Mouse (Mus musculus): ENCODE results near the gene Rere. TPM values are rescaled to one million over a fixed set of nuclear protein-coding genes. Genes with fewer than 3 reads are reported as not detected.

Rere gene
- polyA plus RNA-seq, 1 experiment = 58.8 TPM

- Histone ChIP-seq H3K36me3 (ENCODE audit: control insufficient read depth, insufficient read depth, low read length) (no peaks in the 10 kb centered on the region), H3K4me3 (ENCODE audit: insufficient read depth, low read depth, low read length) (no peak overlapping the region)
Measured at GRCm38 (mm10) chr4:150373111-150374109, 92.0 kb downstream of the Rere start.

GRCm38 (mm10) chr4:150374651-150375447 lies 93.4 kb downstream of the Rere start:
- Histone ChIP-seq H3K27me3 (replicated peaks; ENCODE audit: control insufficient read depth, insufficient read depth, low read length) (no peaks in the 10 kb centered on the region), H3K36me3 (ENCODE audit: control insufficient read depth, insufficient read depth, low read length) (no peaks in the 10 kb centered on the region), H3K27ac (ENCODE audit: insufficient read depth, low read depth, low read length) (no peak overlapping the region), H3K4me1 (ENCODE audit: control insufficient read depth, insufficient read depth, low read length) (peaks cover 33% of the 10 kb centered on the region), H3K4me3 (ENCODE audit: insufficient read depth, low read depth, low read length) (no peak overlapping the region)
- no peak for DNase-seq
- 30% methylated on average over 9 of the region's 9 CpGs for WGBS
- TF ChIP-seq POLR2A (IDR thresholded peaks at IDR 0.05; ENCODE audit: low read depth, low read length) = no peak
- TF ChIP-seq CTCF (conservative IDR thresholded peaks at IDR 0.05; ENCODE audit: insufficient read depth, insufficient read length, low read depth, low read length) = no peak

More at GRCm38 (mm10) chr4:150373111-150374109, 92.0 kb downstream of the Rere start:
- peaks cover 22% of the 10 kb centered on the region for H3K4me1 ChIP-seq (ENCODE audit: control insufficient read depth, insufficient read depth, low read length)
- H3K27ac ChIP-seq (ENCODE audit: insufficient read depth, low read depth, low read length) = no peak overlapping the region
- TF ChIP-seq CTCF (conservative IDR thresholded peaks at IDR 0.05; ENCODE audit: insufficient read depth, insufficient read length, low read depth, low read length) (no peak), POLR2A (IDR thresholded peaks at IDR 0.05; ENCODE audit: low read depth, low read length) (no peak)
- no peaks in the 10 kb centered on the region for H3K27me3 ChIP-seq (replicated peaks; ENCODE audit: control insufficient read depth, insufficient read depth, low read length)
- WGBS = 28% methylated on average over 15 of the region's 15 CpGs
- peak; percentile 34 for DNase-seq

- H3K36me3 ChIP-seq (ENCODE audit: control insufficient read depth, insufficient read depth, low read length) = no peaks in the 10 kb centered on the region
- 38% methylated on average over 1 of the region's 1 CpGs for WGBS
- no peaks in the 10 kb centered on the region for H3K27me3 ChIP-seq (replicated peaks; ENCODE audit: control insufficient read depth, insufficient read depth, low read length)
- TF ChIP-seq POLR2A (IDR thresholded peaks at IDR 0.05; ENCODE audit: low read depth, low read length) (no peak), CTCF (conservative IDR thresholded peaks at IDR 0.05; ENCODE audit: insufficient read depth, insufficient read length, low read depth, low read length) (no peak)
- peak; percentile 81 for DNase-seq
- peak overlapping the region; percentile 40; the same call in 1 of the 2 replicates for H3K27ac ChIP-seq (ENCODE audit: insufficient read depth, low read depth, low read length)
- no peak overlapping the region for H3K4me3 ChIP-seq (ENCODE audit: insufficient read depth, low read depth, low read length)
- H3K4me1 ChIP-seq (ENCODE audit: control insufficient read depth, insufficient read depth, low read length) = peaks cover 34% of the 10 kb centered on the region
Measured at GRCm38 (mm10) chr4:150375448-150375935, 94.0 kb downstream of the Rere start.

GRCm38 (mm10) chr4:150379313-150379712 lies 97.9 kb downstream of the Rere start:
- Histone ChIP-seq H3K27me3 (replicated peaks; ENCODE audit: control insufficient read depth, insufficient read depth, low read length) (no peaks in the 10 kb centered on the region), H3K4me3 (ENCODE audit: insufficient read depth, low read depth, low read length) (no peak overlapping the region), H3K4me1 (ENCODE audit: control insufficient read depth, insufficient read depth, low read length) (peaks cover 27% of the 10 kb centered on the region), H3K36me3 (ENCODE audit: control insufficient read depth, insufficient read depth, low read length) (no peaks in the 10 kb centered on the region), H3K27ac (ENCODE audit: insufficient read depth, low read depth, low read length) (no peak overlapping the region)
- WGBS = 75% methylated on average over 6 of the region's 6 CpGs
- no peak for DNase-seq
- TF ChIP-seq POLR2A (IDR thresholded peaks at IDR 0.05; ENCODE audit: low read depth, low read length) = no peak
- no peak for TF ChIP-seq CTCF (conservative IDR thresholded peaks at IDR 0.05; ENCODE audit: insufficient read depth, insufficient read length, low read depth, low read length)

- Histone ChIP-seq H3K27me3 (replicated peaks; ENCODE audit: control insufficient read depth, insufficient read depth, low read length) (no peaks in the 10 kb centered on the region), H3K36me3 (ENCODE audit: control insufficient read depth, insufficient read depth, low read length) (no peaks in the 10 kb centered on the region), H3K4me1 (ENCODE audit: control insufficient read depth, insufficient read depth, low read length) (peaks cover 24% of the 10 kb centered on the region), H3K27ac (ENCODE audit: insufficient read depth, low read depth, low read length) (no peak overlapping the region), H3K4me3 (ENCODE audit: insufficient read depth, low read depth, low read length) (no peak overlapping the region)
- DNase-seq = no peak
- 18% methylated on average over 2 of the region's 2 CpGs for WGBS
- no peak for TF ChIP-seq POLR2A (IDR thresholded peaks at IDR 0.05; ENCODE audit: low read depth, low read length)
- TF ChIP-seq CTCF (conservative IDR thresholded peaks at IDR 0.05; ENCODE audit: insufficient read depth, insufficient read length, low read depth, low read length) = no peak
Measured at GRCm38 (mm10) chr4:150379772-150380171, 98.3 kb downstream of the Rere start.

- no peaks in the 10 kb centered on the region for H3K27me3 ChIP-seq (replicated peaks; ENCODE audit: control insufficient read depth, insufficient read depth, low read length)
- WGBS = 67% methylated on average over 5 of the region's 5 CpGs
- no peaks in the 10 kb centered on the region for H3K36me3 ChIP-seq (ENCODE audit: control insufficient read depth, insufficient read depth, low read length)
- H3K27ac ChIP-seq (ENCODE audit: insufficient read depth, low read depth, low read length) = no peak overlapping the region
- peaks cover 24% of the 10 kb centered on the region for H3K4me1 ChIP-seq (ENCODE audit: control insufficient read depth, insufficient read depth, low read length)
- no peak for DNase-seq
- no peak for TF ChIP-seq POLR2A (IDR thresholded peaks at IDR 0.05; ENCODE audit: low read depth, low read length)
- TF ChIP-seq CTCF (conservative IDR thresholded peaks at IDR 0.05; ENCODE audit: insufficient read depth, insufficient read length, low read depth, low read length) = no peak
- H3K4me3 ChIP-seq (ENCODE audit: insufficient read depth, low read depth, low read length) = no peak overlapping the region
Measured at GRCm38 (mm10) chr4:150380273-150380672, 98.8 kb downstream of the Rere start.
